Mouse (Mus musculus) limb, embryonic 10.5 days (tissue): ENCODE results near the gene Atp6v1g2. TPM values are rescaled to one million over a fixed set of nuclear protein-coding genes. Genes with fewer than 3 reads are reported as not detected.

ENCODE experiments used
- DNase-seq: peaks from one replicate; pipeline ENCODE4 v3.0.0-alpha.2; 2017; ENCODE audit warnings: low spot score
- H3K27ac ChIP-seq: fragments of 300-500 bp; sonication (generic); 2 replicates; pipeline ENCODE4 v1.5.1; 2016; ENCODE audit warnings: mild to moderate bottlenecking
- H3K27me3 ChIP-seq: fragments of 300-500 bp; sonication (generic); 2 replicates; pipeline ENCODE4 v1.6.1; 2016; ENCODE audit warnings: low read depth, mild to moderate bottlenecking; ENCODE audit not compliant: poor library complexity, severe bottlenecking
- H3K36me3 ChIP-seq: fragments of 300-500 bp; sonication (generic); 2 replicates; pipeline ENCODE4 v1.6.1; 2016; ENCODE audit warnings: mild to moderate bottlenecking, moderate library complexity
- H3K4me1 ChIP-seq: fragments of 300-500 bp; sonication (generic); 2 replicates; pipeline ENCODE4 v1.6.1; 2016
- H3K4me3 ChIP-seq: fragments of 300-500 bp; sonication (generic); 2 replicates; pipeline ENCODE4 v1.5.1; 2016; ENCODE audit warnings: mild to moderate bottlenecking, moderate library complexity
- H3K9me3 ChIP-seq: fragments of 300-500 bp; sonication (generic); replicated peaks from 2 replicates; pipeline ENCODE4 v1.6.1; 2016; ENCODE audit warnings: mild to moderate bottlenecking
- WGBS: fragments of 180-500 bp; shearing (Covaris S2); methylation state at CpG from one replicate; pipeline ENCODE4 v1.1.7; 2016; 5-methylcytosine and 5-hydroxymethylcytosine counted together
- polyA plus RNA-seq: library from polyadenylated mRNA; unstranded; fragments of >200 nt; fragmentation: Nextera tagmentation; extraction: Ambion mirVana; gene quantifications from 2 replicates; pipeline ENCODE4 v1.2.1, GENCODE M21; 2016

The Atp6v1g2 gene
- polyA plus RNA-seq, 1 experiment from 2014 or later = 5.2 TPM

GRCm38 (mm10) chr17:35234903-35235302 lies 1.4 kb downstream of the Atp6v1g2 start:
- peak overlapping the region; percentile 66 for H3K4me3 ChIP-seq
- peak; percentile 79 for DNase-seq
- H3K27me3 ChIP-seq = no peaks in the 10 kb centered on the region
- peak overlapping the region; percentile 96 for H3K27ac ChIP-seq
- peaks cover 31% of the 10 kb centered on the region for H3K4me1 ChIP-seq
- WGBS = 7% methylated on average over 31 of the region's 31 CpGs
- H3K9me3 ChIP-seq = no peaks in the 10 kb centered on the region
- peaks cover 36% of the 10 kb centered on the region for H3K36me3 ChIP-seq

GRCm38 (mm10) chr17:35235614-35236389 lies 2.3 kb downstream of the Atp6v1g2 start, which contains the start of gene Nfkbil1:
TSS of gene Nfkbil1 (minus strand) at chr17:35235792.
- Histone ChIP-seq H3K9me3 (no peaks in the 10 kb centered on the region), H3K4me1 (peaks cover 39% of the 10 kb centered on the region), H3K27ac (peak within 1 kb of the TSS; percentile 96), H3K27me3 (no peaks in the 10 kb centered on the region), H3K4me3 (peak within 1 kb of the TSS; percentile 66), H3K36me3 (peaks cover 27% of the 10 kb centered on the region)
- under 1% methylated on average over 35 of the region's 35 CpGs for WGBS
- DNase-seq = peak; percentile 88

DNA sequence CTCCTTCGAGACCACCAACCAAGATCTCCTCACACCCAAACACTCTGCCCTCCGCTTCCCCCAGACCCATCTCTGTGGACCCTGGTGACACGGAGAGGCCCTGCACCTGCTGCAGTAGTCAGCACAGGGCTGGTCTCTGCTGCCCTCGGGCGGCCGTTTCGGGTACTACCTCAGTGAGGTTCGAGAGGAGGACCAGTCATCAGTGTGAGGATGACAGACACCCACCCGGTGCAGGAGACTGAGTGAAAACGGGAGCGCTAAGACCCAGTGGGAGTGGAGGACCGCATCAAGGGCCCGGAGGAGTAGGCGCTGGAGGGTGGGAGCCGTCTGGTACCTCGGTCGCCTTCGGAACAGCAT lies 2.9 kb downstream of the Atp6v1g2 start:
- Histone ChIP-seq H3K27ac (peak overlapping the region; percentile 96), H3K9me3 (no peaks in the 10 kb centered on the region), H3K4me3 (peak overlapping the region; percentile 66), H3K36me3 (peaks cover 22% of the 10 kb centered on the region), H3K27me3 (no peaks in the 10 kb centered on the region), H3K4me1 (peaks cover 42% of the 10 kb centered on the region)
- 2% methylated on average over 18 of the region's 18 CpGs for WGBS
- DNase-seq = peak; percentile 99

DNA sequence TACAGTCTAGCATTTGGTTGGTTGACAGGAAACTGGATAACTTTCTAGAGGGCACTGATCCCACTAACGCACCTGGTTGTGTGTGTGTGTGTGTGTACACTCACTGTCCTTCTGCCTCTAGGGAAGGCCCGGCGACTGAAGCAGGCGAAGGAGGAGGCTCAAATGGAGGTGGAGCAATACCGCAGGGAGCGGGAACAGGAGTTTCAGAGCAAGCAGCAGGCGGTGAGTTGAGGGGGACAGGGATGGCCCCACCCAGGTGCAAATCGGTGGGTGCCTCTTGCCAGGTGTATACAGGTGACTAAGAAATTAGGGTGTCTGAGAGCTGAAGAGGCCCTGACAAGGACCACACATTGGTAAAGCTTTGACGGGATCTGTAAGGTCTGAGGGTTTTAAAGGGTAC lies 3.5 kb downstream of the Atp6v1g2 start:
- Histone ChIP-seq H3K27me3 (no peaks in the 10 kb centered on the region), H3K36me3 (peaks cover 21% of the 10 kb centered on the region), H3K4me1 (peaks cover 39% of the 10 kb centered on the region), H3K4me3 (peak overlapping the region; percentile 66; the same call in 1 of the 2 replicates), H3K9me3 (no peaks in the 10 kb centered on the region), H3K27ac (no peak overlapping the region)
- WGBS = 70% methylated on average over 9 of the region's 9 CpGs
- DNase-seq = no peak

DNA sequence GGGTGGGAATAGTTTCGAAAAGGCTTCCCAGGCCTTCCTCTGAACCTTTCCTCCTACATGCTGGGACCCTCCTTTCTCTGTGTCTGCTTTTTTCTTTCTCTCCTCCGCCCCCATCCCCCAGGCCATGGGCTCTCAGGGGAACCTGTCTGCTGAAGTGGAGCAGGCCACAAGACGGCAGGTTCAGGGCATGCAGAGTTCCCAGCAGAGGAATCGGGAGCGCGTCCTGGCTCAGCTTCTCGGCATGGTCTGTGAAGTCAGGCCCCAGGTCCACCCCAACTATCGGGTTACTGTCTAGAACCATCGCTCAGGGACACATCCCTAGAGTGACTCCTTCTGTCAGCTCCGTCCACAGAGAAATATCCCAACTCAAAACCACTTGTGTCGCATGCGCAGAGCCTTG lies 4.0 kb downstream of the Atp6v1g2 start:
- Histone ChIP-seq H3K4me1 (peaks cover 36% of the 10 kb centered on the region), H3K4me3 (no peak overlapping the region), H3K27me3 (no peaks in the 10 kb centered on the region), H3K9me3 (no peaks in the 10 kb centered on the region), H3K27ac (no peak overlapping the region), H3K36me3 (peaks cover 18% of the 10 kb centered on the region)
- WGBS = 88% methylated on average over 12 of the region's 12 CpGs
- DNase-seq = no peak

DNA sequence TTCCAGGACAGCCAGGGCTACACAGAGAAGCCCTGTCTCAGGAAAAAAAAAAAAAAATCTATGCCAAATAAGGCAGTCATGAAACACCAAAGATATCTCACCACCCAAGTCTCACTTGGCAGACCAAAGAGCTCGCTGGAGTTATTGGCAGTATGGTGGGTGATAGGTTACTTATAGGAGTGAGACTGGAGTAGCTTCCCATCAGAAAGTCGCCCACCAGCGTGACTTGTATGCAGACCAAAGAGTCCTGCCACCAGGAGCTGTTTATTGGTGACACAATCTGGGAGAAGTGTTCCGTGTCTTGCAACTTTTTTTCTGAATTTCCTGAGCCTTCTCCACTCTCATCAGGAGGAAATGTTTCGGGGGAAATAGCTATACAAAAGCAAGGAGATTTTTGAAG lies 6.2 kb downstream of the Atp6v1g2 start:
- 84% methylated on average over 5 of the region's 5 CpGs for WGBS
- H3K4me1 ChIP-seq = peaks cover 42% of the 10 kb centered on the region
- no peak overlapping the region for H3K4me3 ChIP-seq
- DNase-seq = no peak
- H3K27ac ChIP-seq = no peak overlapping the region
- H3K27me3 ChIP-seq = no peaks in the 10 kb centered on the region
- H3K36me3 ChIP-seq = peaks cover 25% of the 10 kb centered on the region
- H3K9me3 ChIP-seq = no peaks in the 10 kb centered on the region

- DNase-seq = no peak
- WGBS = 25% methylated on average over 12 of the region's 12 CpGs
- H3K27ac ChIP-seq = peak overlapping the region; percentile 100
- no peaks in the 10 kb centered on the region for H3K27me3 ChIP-seq
- peak overlapping the region; percentile 99 for H3K4me3 ChIP-seq
- H3K36me3 ChIP-seq = peaks cover 35% of the 10 kb centered on the region
- no peaks in the 10 kb centered on the region for H3K9me3 ChIP-seq
- H3K4me1 ChIP-seq = peaks cover 41% of the 10 kb centered on the region
Observed at GRCm38 (mm10) chr17:35240384-35241304, 7.2 kb downstream of the Atp6v1g2 start.

DNA sequence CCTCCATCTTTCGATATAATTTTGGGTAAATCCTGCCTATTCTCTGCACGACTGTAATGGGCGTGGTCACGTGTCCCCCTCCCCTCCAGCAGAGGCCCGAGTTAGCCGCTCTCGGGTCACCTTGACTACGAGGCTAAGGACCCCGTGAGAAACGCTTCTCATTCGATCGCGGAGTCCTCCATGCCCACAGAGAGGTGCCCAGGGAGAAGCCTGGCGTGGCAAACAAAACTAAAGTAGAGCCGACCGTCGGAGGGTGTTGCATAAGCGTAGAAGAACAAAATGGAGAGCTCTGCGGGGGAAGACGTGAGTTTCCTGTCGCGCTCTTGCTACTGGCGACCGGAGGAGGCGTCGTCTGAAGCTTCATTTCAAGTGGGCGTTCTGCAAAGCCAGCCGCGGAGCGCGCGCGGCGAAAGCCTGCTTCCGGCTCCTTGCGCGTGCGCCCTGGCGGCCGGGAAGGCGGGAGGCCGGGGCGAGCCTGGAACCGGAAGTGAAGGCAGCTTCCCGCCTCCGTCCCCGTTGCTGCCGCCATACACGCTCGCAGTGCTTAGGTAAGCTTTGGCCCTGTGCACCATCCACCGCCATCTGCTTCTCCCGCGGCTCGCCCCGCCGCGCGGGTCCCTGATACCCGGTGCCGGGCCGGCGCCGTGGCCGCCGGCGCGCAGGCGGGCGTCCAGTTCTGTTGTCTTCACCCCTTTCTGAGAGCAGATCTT lies 8.0 kb downstream of the Atp6v1g2 start, which contains the start of gene Ddx39b:
Gene Ddx39b (plus strand): TSS at position 442 of the 710 bp plus-strand sequence.
- under 1% methylated on average over 69 of the region's 69 CpGs for WGBS
- Histone ChIP-seq H3K27me3 (no peaks in the 10 kb centered on the region), H3K36me3 (peaks cover 43% of the 10 kb centered on the region), H3K4me1 (peaks cover 37% of the 10 kb centered on the region), H3K4me3 (peak within 1 kb of the TSS; percentile 99), H3K9me3 (no peaks in the 10 kb centered on the region), H3K27ac (peak within 1 kb of the TSS; percentile 100)
- DNase-seq = peak; percentile 97

- WGBS = under 1% methylated on average over 55 of the region's 55 CpGs
- H3K9me3 ChIP-seq = no peaks in the 10 kb centered on the region
- no peaks in the 10 kb centered on the region for H3K27me3 ChIP-seq
- peaks cover 50% of the 10 kb centered on the region for H3K36me3 ChIP-seq
- H3K4me3 ChIP-seq = peak overlapping the region; percentile 99
- H3K27ac ChIP-seq = peak overlapping the region; percentile 100
- DNase-seq = peak; percentile 71
- peaks cover 36% of the 10 kb centered on the region for H3K4me1 ChIP-seq
Observed at GRCm38 (mm10) chr17:35242015-35242941, 8.8 kb downstream of the Atp6v1g2 start.

GRCm38 (mm10) chr17:35243086-35243485 lies 9.6 kb downstream of the Atp6v1g2 start:
- H3K36me3 ChIP-seq = peaks cover 55% of the 10 kb centered on the region
- peak; percentile 61 for DNase-seq
- no peaks in the 10 kb centered on the region for H3K27me3 ChIP-seq
- H3K27ac ChIP-seq = peak overlapping the region; percentile 100
- H3K4me3 ChIP-seq = peak overlapping the region; percentile 99
- WGBS = 19% methylated on average over 16 of the region's 16 CpGs
- peaks cover 36% of the 10 kb centered on the region for H3K4me1 ChIP-seq
- no peaks in the 10 kb centered on the region for H3K9me3 ChIP-seq

GRCm38 (mm10) chr17:35244999-35245398 lies 11.5 kb downstream of the Atp6v1g2 start:
- DNase-seq = no peak
- Histone ChIP-seq H3K4me3 (peak overlapping the region; percentile 99), H3K27me3 (no peaks in the 10 kb centered on the region), H3K36me3 (peaks cover 74% of the 10 kb centered on the region), H3K4me1 (peaks cover 36% of the 10 kb centered on the region), H3K9me3 (no peaks in the 10 kb centered on the region), H3K27ac (no peak overlapping the region)
- 86% methylated on average over 2 of the region's 2 CpGs for WGBS
